Mouse (Mus musculus): Measurements from ENCODE around the gene Fgfbp1. TPM values are rescaled to one million over a fixed set of nuclear protein-coding genes. Genes with fewer than 3 reads are reported as not detected.

Fgfbp1 gene
- total and polyA plus RNA-seq, 3 experiments: not detected

Other genes starting within 250 kb of the Fgfbp1 start
- gene Bst1, start 162.9 kb downstream of the Fgfbp1 start, total RNA-seq (2012; rRNA removed): 1.9 and 3.3 TPM in 2 replicates
- gene Bst1, start 162.9 kb downstream of the Fgfbp1 start, total RNA-seq (2014; rRNA removed): 4.7 and 4.8 TPM in 2 replicates
- 8.9 and 9.9 TPM in 2 replicates for gene Bst1, start 162.9 kb downstream of the Fgfbp1 start, polyA plus RNA-seq (2012; ENCODE audit: insufficient read length, low read depth)
- gene Fbxl5, start 160.1 kb downstream of the Fgfbp1 start, total RNA-seq (2012; rRNA removed): 20.5 and 20.9 TPM in 2 replicates
- 45.3 and 48.4 TPM in 2 replicates for gene Fbxl5, start 160.1 kb downstream of the Fgfbp1 start, total RNA-seq (2014; rRNA removed)
- gene Fbxl5, start 160.1 kb downstream of the Fgfbp1 start, polyA plus RNA-seq (2012; ENCODE audit: insufficient read length, low read depth): 28.1 and 28.4 TPM in 2 replicates
- 2.9 and 3.3 TPM in 2 replicates for gene Cd38, start 113.2 kb downstream of the Fgfbp1 start, total RNA-seq (2012; rRNA removed)
- 1.5 and 1.7 TPM in 2 replicates for gene Cd38, start 113.2 kb downstream of the Fgfbp1 start, total RNA-seq (2014; rRNA removed)
- 0.87 and 0.93 TPM in 2 replicates for gene Cd38, start 113.2 kb downstream of the Fgfbp1 start, polyA plus RNA-seq (2012; ENCODE audit: insufficient read length, low read depth)
- 1.4 and 1.8 TPM in 2 replicates for gene Gm7879, start 68.6 kb downstream of the Fgfbp1 start, total RNA-seq (2012; rRNA removed)
- gene Gm7879, start 68.6 kb downstream of the Fgfbp1 start, total RNA-seq (2014; rRNA removed): 16.3 and 20.1 TPM in 2 replicates
- 1.0 TPM in 1 of 2 replicates, not detected in the other for gene Gm7879, start 68.6 kb downstream of the Fgfbp1 start, polyA plus RNA-seq (2012; ENCODE audit: insufficient read length, low read depth)
- 0.08 and 0.13 TPM in 2 replicates for gene Prom1, start 120.3 kb upstream of the Fgfbp1 start, total RNA-seq (2012; rRNA removed)
- gene Prom1, start 120.3 kb upstream of the Fgfbp1 start, total RNA-seq (2014; rRNA removed): 0.21 and 0.58 TPM in 2 replicates
- 0.39 TPM in 1 of 2 replicates, not detected in the other for gene Prom1, start 120.3 kb upstream of the Fgfbp1 start, polyA plus RNA-seq (2012; ENCODE audit: insufficient read length, low read depth)
- 15.7 and 18.1 TPM in 2 replicates for gene Tapt1, start 244.8 kb upstream of the Fgfbp1 start, total RNA-seq (2012; rRNA removed)
- gene Tapt1, start 244.8 kb upstream of the Fgfbp1 start, total RNA-seq (2014; rRNA removed): 40.8 and 42.5 TPM in 2 replicates
- 25.7 and 33.5 TPM in 2 replicates for gene Tapt1, start 244.8 kb upstream of the Fgfbp1 start, polyA plus RNA-seq (2012; ENCODE audit: insufficient read length, low read depth)

All from CH12.LX (cell line).